Mouse (Mus musculus) 416B (cell line): Measurements from ENCODE around the gene Olfr658.

Source experiments
- DNase-seq: peaks from one replicate; pipeline ENCODE4 v3.0.0; 2011; ENCODE audit warnings: low read depth

Olfr658 gene

DNA sequence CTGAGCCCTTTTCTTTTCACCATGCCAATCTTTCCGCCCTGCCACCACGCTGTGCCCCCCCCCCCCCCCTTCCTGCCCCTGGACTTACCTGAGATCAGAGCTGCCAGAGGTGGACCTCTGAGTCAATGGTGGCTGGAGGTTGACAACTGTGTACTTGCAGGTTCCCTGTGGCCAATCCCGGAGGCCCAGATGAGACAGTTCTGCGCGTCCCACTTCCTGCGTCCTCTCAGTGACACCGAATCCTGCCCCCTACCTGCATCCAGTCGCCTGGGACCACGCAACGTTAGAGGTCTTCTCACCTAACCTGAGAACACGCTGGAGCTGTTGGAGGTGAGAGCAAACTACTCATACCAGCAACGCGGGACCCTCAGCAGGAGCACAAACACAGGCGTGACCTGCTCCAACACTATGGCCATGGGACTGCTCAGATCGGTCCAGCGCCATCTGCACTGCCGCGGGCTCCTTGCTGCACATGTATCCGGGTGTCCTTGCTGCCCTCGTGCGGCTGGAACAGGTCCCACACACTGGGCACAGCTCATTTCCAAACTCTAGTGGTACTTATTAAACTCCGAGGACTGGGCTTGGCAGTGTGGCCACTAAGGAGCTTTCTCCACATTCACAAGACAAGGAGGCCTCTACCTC, at the start of gene Olfr658:
Gene Olfr658, minus strand, starts transcription at position 465 of the 642 bp plus-strand sequence.
- DNase-seq: no peak

DNA sequence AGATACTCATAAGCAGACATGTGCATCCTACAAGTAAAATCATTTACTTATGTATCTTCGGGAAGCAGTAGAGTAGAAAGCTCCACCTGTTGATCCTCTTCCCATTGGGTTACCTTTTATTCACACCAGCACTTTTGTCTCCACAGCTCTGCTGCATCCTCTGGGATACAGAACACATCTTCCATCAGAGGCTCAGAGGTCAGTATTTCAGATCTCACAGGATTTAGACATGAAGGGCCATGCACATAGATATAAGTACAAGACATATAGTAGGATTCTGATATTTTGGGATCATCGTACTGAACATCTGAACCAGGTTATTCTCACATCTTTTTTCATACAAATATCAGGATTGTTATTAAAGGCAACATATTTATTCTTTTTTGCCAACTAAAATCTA, 39.1 kb upstream of the Olfr658 start, which contains the start of gene Olfr661:
Gene Olfr661, plus strand, starts transcription at position 301 of the 400 bp plus-strand sequence.
- no peak for DNase-seq

DNA sequence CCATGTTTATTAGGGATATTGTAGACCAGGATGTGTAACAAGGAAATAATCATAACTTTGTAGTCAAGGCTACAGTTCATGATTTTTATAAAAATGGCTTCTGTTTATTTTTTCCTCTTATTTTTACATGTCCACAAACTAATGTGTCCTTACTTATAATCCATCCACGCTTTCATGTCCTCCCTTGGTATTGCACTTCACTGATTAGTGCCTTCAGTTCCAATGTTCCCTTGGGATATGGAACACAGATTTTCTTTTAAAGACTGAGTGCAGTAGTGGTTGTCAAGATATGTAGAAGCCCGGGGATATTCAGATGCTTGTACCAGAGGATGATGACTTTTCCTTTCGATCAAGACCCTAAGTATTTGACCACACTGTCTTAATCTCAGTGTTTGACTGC, 19.3 kb upstream of the Olfr658 start, which contains the start of gene Olfr659:
Gene Olfr659, plus strand, starts transcription at position 301 of the 400 bp plus-strand sequence.
- DNase-seq: no peak

DNA sequence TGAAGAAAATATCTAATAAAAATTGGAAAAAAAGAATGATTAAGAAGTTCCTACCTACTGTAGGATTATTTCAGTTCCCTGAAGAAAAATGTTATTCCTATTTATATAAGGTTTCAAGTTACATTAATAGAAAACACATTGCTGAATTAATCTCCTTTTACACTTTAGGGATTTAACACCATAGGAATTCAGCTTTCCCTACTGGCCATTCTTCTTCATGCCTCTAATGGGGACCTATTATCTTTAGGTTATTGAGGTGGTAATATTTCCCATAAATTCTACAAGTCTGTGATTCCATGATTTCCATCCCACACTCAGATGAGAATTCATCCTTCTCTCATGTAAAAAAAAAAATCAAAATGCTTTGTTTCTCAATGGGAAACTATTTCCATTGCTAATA, 22.6 kb downstream of the Olfr658 start, which contains the start of gene Olfr657:
Gene Olfr657, plus strand, starts transcription at position 301 of the 400 bp plus-strand sequence.
- DNase-seq: no peak

DNA sequence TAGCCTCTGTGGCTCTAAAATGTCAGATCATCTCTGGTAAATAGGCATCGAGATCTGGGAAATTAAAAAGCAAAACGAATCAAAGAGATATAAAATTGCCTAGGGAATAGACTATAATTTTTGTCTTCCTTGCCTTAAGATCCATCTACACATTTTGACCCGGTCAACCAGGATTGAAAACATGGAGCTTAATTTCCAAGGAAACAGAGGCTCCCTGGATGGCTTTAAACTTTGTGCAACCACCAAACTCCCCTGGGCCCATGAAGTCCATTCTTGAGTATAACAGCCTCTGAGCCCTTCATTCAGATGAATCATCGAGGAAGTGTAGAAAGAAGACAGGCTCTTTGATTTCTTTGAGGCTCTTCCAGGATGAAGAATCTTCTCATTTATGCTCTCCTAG, 33.5 kb downstream of the Olfr658 start, which contains the start of gene Olfr656:
Gene Olfr656, plus strand, starts transcription at position 301 of the 400 bp plus-strand sequence.
- DNase-seq: no peak

DNA sequence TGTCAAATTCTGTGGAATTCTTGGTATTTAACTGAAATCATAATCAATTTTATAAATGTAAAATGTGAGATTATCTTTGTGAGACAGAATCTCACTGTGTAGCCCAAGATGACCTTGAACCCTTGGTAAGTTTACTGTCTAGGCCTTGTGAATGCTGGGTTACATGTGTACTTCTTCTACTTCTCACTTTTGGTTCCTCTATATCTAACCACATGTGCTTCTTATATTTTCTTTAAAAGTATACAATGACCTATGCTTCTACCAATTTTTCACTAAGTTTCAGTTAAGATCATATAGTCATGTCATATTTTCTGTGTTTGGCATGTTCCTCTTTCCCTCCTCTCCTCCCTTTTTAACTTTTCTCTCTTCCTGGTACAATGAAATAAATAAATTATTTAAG, 42.4 kb downstream of the Olfr658 start:
- DNase-seq: peak; percentile 8

DNA sequence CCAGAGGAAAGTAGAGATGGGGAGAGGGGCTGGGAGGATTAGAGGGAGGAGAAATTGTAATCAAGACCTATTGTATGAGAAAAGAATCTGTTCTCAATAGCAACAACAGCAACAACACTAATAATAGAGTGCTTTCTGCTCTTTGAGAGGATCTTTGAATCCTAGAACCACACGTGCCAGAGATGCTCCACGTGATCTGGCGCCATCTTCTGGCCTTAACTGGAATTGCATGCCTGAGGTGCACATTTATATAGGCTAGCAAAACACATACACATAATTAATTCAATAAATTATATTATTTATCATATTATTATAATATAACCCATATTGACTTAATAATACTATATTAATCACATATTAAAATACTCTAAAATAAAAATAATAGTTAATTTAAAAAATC, 43.9 kb downstream of the Olfr658 start:
- peak; percentile 70 for DNase-seq

DNA sequence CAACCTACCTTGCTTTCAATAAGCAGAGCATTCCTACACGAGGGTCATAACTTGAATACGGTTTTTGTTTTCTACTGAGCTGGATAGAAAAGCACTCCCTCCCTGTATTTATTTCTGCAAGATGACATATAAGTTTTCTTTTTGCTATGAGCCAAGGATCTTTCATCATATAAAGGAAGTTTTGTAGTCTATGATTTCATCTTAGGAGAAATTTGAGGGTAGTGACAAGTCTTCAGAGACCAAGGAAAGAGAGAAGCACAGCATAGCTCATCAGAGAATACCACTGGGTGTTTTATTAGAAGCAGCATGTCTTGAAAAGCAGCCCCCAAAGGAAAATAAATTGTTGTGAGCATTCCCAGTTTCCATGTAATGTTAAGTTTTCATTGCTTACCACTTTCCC, 45.4 kb downstream of the Olfr658 start, which contains the start of gene Olfr655:
Gene Olfr655, minus strand, starts transcription at position 101 of the 400 bp plus-strand sequence.
- DNase-seq: no peak
